Mouse (Mus musculus): ENCODE results near the gene Cpm. TPM values are rescaled to one million over a fixed set of nuclear protein-coding genes. Genes with fewer than 3 reads are reported as not detected.

Gene Cpm
- polyA plus RNA-seq, 1 experiment, result 13.6 TPM

GRCm38 (mm10) chr10:117689297-117690100 is 60.2 kb downstream of the Cpm start:
- H3K27me3 ChIP-seq (ENCODE audit: control insufficient read depth, insufficient read depth, low read length), result no peaks in the 10 kb centered on the region
- WGBS, result 93% methylated on average over 11 of the region's 11 CpGs
- H3K4me1 ChIP-seq (ENCODE audit: control insufficient read depth, insufficient read depth, low read length), result no peaks in the 10 kb centered on the region
- H3K27ac ChIP-seq (ENCODE audit: insufficient read depth, low read length), result no peak overlapping the region
- no peak for TF ChIP-seq POLR2A (IDR thresholded peaks at IDR 0.05; ENCODE audit: borderline replicate concordance, insufficient read depth, low read length)
- TF ChIP-seq CTCF (IDR thresholded peaks at IDR 0.05; ENCODE audit: borderline replicate concordance, insufficient read depth, low read depth, low read length), result no peak
- DNase-seq, result no peak
- no peak overlapping the region for H3K4me3 ChIP-seq (replicated peaks; ENCODE audit: insufficient read depth, low read depth, low read length)

DNA sequence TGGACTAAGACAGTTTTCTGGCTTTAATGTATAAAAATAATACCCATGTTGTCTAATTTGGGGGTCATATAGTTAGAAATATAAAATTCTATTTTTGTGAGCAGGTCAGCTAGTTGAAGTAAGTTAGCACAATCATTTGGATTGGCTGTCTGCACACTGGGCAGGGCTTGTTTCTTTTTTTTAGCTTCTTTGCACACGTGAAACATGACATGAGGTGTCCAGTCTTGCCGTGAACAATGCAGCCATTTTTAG is 60.7 kb downstream of the Cpm start:
- Histone ChIP-seq H3K27ac (ENCODE audit: insufficient read depth, low read length) (no peak overlapping the region), H3K27me3 (ENCODE audit: control insufficient read depth, insufficient read depth, low read length) (no peaks in the 10 kb centered on the region), H3K4me3 (replicated peaks; ENCODE audit: insufficient read depth, low read depth, low read length) (no peak overlapping the region), H3K4me1 (ENCODE audit: control insufficient read depth, insufficient read depth, low read length) (no peaks in the 10 kb centered on the region)
- WGBS, result 62% methylated on average over 2 of the region's 2 CpGs
- TF ChIP-seq POLR2A (IDR thresholded peaks at IDR 0.05; ENCODE audit: borderline replicate concordance, insufficient read depth, low read length), result no peak
- TF ChIP-seq CTCF (IDR thresholded peaks at IDR 0.05; ENCODE audit: borderline replicate concordance, insufficient read depth, low read depth, low read length), result no peak
- no peak for DNase-seq

DNA sequence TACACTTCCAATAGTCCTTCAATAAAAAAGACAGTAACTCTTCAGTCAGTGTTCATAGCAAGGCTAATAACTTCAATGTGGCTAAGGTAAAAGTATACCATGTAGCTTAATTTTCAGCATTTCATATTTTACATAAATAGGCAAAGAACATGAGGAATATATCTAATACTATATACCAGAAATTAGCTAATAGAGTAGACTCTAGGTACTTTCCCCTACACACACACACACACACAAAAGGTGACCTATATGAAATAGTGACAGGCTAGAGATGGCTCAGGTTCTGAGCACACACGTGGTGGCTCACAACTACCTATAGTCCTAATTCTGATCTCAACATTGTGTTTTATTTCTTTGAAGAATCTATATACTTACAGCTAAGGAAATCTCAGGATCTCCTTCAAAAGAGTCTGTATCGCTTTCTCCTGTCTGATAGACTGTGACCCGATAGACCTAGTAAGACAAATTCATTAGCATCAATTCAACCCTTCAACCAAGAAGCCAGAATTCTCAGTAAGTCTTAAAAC is 61.5 kb downstream of the Cpm start:
- 95% methylated on average over 3 of the region's 3 CpGs for WGBS
- no peak overlapping the region for H3K4me3 ChIP-seq (replicated peaks; ENCODE audit: insufficient read depth, low read depth, low read length)
- H3K27ac ChIP-seq (ENCODE audit: insufficient read depth, low read length), result no peak overlapping the region
- no peak for DNase-seq
- H3K27me3 ChIP-seq (ENCODE audit: control insufficient read depth, insufficient read depth, low read length), result no peaks in the 10 kb centered on the region
- no peaks in the 10 kb centered on the region for H3K4me1 ChIP-seq (ENCODE audit: control insufficient read depth, insufficient read depth, low read length)
- TF ChIP-seq CTCF (IDR thresholded peaks at IDR 0.05; ENCODE audit: borderline replicate concordance, insufficient read depth, low read depth, low read length) (no peak), POLR2A (IDR thresholded peaks at IDR 0.05; ENCODE audit: borderline replicate concordance, insufficient read depth, low read length) (no peak)

GRCm38 (mm10) chr10:117691389-117691968 is 62.2 kb downstream of the Cpm start:
- 94% methylated on average over 10 of the region's 10 CpGs for WGBS
- Histone ChIP-seq H3K4me3 (replicated peaks; ENCODE audit: insufficient read depth, low read depth, low read length) (no peak overlapping the region), H3K27ac (ENCODE audit: insufficient read depth, low read length) (no peak overlapping the region), H3K27me3 (ENCODE audit: control insufficient read depth, insufficient read depth, low read length) (no peaks in the 10 kb centered on the region), H3K4me1 (ENCODE audit: control insufficient read depth, insufficient read depth, low read length) (no peaks in the 10 kb centered on the region)
- TF ChIP-seq CTCF (IDR thresholded peaks at IDR 0.05; ENCODE audit: borderline replicate concordance, insufficient read depth, low read depth, low read length), result no peak
- no peak for TF ChIP-seq POLR2A (IDR thresholded peaks at IDR 0.05; ENCODE audit: borderline replicate concordance, insufficient read depth, low read length)
- DNase-seq, result no peak

- H3K4me3 ChIP-seq (replicated peaks; ENCODE audit: insufficient read depth, low read depth, low read length), result no peak overlapping the region
- no peak overlapping the region for H3K27ac ChIP-seq (ENCODE audit: insufficient read depth, low read length)
- no peaks in the 10 kb centered on the region for H3K27me3 ChIP-seq (ENCODE audit: control insufficient read depth, insufficient read depth, low read length)
- TF ChIP-seq POLR2A (IDR thresholded peaks at IDR 0.05; ENCODE audit: borderline replicate concordance, insufficient read depth, low read length) (no peak), CTCF (IDR thresholded peaks at IDR 0.05; ENCODE audit: borderline replicate concordance, insufficient read depth, low read depth, low read length) (no peak)
- no peak for DNase-seq
- H3K4me1 ChIP-seq (ENCODE audit: control insufficient read depth, insufficient read depth, low read length), result no peaks in the 10 kb centered on the region
Observed at GRCm38 (mm10) chr10:117692173-117692572, 62.9 kb downstream of the Cpm start.

DNA sequence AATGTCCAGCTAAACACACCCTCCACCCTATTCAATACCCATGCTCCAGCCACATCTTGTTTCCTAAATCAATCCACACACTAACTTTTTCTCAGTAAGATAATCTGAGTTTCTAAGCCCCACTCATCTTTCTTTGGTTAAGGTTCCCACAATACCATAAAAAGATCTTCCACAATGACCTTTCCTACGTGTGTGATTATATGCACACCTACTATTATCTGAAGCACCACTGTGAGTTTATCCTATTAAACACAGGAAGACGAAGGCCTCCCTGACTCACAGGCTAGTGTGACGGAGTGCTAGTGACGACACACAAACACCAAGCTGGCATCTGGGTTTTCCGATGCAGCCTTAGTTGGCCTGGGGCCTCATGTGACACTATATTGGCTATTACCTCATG is 63.7 kb downstream of the Cpm start:
- WGBS, result 97% methylated on average over 5 of the region's 5 CpGs
- TF ChIP-seq POLR2A (IDR thresholded peaks at IDR 0.05; ENCODE audit: borderline replicate concordance, insufficient read depth, low read length) (no peak), CTCF (IDR thresholded peaks at IDR 0.05; ENCODE audit: borderline replicate concordance, insufficient read depth, low read depth, low read length) (no peak)
- Histone ChIP-seq H3K27ac (ENCODE audit: insufficient read depth, low read length) (no peak overlapping the region), H3K4me3 (replicated peaks; ENCODE audit: insufficient read depth, low read depth, low read length) (no peak overlapping the region), H3K27me3 (ENCODE audit: control insufficient read depth, insufficient read depth, low read length) (no peaks in the 10 kb centered on the region), H3K4me1 (ENCODE audit: control insufficient read depth, insufficient read depth, low read length) (no peaks in the 10 kb centered on the region)
- DNase-seq, result no peak

DNA sequence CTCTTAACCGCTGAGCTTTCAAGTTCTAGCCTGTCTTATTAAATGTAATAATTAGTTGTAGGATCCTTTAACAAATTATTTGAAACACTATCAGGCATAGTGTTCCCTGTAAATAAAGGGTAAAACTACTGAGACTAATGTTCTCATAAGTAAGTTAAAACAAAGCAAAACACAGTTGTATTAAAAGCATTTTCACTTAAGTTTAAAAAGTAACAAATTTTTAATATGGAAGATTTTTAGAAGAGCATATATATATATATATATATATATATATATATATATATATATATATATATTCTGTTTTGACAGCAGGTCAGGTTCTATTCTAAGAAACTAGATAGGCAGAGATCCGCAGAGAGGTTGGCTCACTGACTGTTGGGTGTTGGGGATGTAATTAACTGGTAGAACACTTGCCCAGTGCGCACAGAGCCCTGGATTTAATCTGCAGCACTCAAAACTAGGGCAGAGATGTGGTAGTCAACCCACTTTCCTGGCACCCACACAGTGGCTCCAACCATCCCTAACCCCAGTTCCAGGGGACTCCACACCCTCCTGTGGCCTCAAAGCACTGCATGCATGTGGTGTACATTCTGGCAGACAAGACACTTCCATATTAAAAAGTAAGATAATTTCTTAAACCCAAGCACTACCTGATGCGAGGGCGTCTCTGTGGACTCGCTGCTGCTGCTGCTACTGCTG is 65.1 kb downstream of the Cpm start:
- no peak overlapping the region for H3K4me3 ChIP-seq (replicated peaks; ENCODE audit: insufficient read depth, low read depth, low read length)
- H3K27ac ChIP-seq (ENCODE audit: insufficient read depth, low read length), result no peak overlapping the region
- no peaks in the 10 kb centered on the region for H3K4me1 ChIP-seq (ENCODE audit: control insufficient read depth, insufficient read depth, low read length)
- DNase-seq, result no peak
- WGBS, result 92% methylated on average over 6 of the region's 6 CpGs
- TF ChIP-seq POLR2A (IDR thresholded peaks at IDR 0.05; ENCODE audit: borderline replicate concordance, insufficient read depth, low read length) (no peak), CTCF (IDR thresholded peaks at IDR 0.05; ENCODE audit: borderline replicate concordance, insufficient read depth, low read depth, low read length) (no peak)
- H3K27me3 ChIP-seq (ENCODE audit: control insufficient read depth, insufficient read depth, low read length), result no peaks in the 10 kb centered on the region

Measured in cerebellum, adult 2 months (tissue).